Mouse (Mus musculus): ENCODE data around the gene Lpar1. TPM values are rescaled to one million over a fixed set of nuclear protein-coding genes. Genes with fewer than 3 reads are reported as not detected.
A peak's percentile ranks its signal among the peaks of the same experiment; 100 is the strongest.

Gene Lpar1
- total RNA-seq, 2 experiments from 2014 or later = 19.2 to 21.0 TPM

DNA sequence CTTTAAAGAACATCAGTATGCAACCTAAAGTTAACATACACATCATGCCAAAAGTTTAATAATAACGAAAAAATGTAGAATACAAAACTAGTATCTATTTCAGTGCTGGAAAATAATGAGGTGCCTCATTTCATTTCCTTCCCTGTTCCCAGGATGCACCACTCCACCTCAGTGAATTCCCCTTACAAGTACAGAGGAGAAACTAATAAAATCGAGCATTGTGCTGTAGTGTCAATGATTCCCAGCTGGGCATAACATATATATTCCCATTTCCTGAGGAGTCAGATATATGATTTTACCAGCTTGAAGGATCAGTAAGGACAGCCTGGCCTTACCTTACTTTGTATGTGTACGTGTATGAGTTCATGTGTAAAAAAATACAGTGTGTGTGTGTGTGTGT, 36.9 kb downstream of the Lpar1 start:
- intact Hi-C loops (cut with DNase I) = no loop called here
- no peak for DNase-seq (ENCODE audit: low spot score in 2 of 2)

GRCm38 (mm10) chr4:58516221-58516620, 37.5 kb downstream of the Lpar1 start:
- no peak for DNase-seq (ENCODE audit: low spot score in 2 of 2)
- intact Hi-C loops (cut with DNase I) = no loop called here

DNA sequence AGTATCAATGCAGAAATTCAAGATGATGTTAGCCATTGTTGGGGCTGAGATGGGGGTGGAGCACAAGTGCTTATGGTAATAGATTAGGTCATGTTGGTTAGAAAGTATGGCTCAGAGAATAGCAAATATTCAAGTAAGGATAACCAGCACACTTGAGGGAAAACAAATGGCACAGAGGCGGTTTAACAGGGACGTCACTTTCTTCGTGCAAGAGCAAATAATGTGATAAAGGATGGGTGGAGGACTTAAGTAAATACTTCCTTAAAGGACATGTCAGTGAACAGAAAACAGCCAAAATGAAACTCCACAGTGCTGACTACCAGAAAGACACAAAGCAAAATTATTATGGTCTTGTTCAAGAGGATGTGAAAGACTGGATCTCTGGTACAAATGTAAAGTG, 42.1 kb downstream of the Lpar1 start:
- no peak for DNase-seq (ENCODE audit: low spot score in 2 of 2)
- intact Hi-C loops (cut with DNase I) = no loop called here

- intact Hi-C loops (cut with DNase I) = no loop called here
- peak; percentile 5 to 14 for DNase-seq (ENCODE audit: low spot score in 2 of 2)
These were observed 44.9 kb downstream of the Lpar1 start for GRCm38 (mm10) chr4:58508833-58509232.

DNA sequence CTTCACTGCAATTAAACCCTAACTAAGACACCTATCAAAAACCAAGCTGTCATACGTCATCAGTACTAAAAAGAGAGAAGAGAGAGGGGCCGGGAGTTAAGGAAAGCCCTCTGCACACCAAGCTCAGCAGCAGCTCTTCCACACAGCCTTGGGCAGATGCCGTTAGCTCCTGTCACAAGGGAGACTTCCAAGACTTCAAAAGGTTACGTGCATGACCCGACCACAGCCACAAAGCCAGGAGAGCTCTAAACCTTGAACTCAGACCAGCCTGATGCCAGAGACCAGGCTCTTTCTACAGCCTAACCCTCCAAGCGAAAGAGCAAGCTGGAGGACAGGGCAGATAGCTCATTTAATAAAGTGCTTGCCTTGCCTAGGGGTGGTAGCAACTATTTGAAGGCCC, 46.2 kb downstream of the Lpar1 start:
- intact Hi-C loops (cut with DNase I) = no loop called here
- no peak for DNase-seq (ENCODE audit: low spot score in 2 of 2)

DNA sequence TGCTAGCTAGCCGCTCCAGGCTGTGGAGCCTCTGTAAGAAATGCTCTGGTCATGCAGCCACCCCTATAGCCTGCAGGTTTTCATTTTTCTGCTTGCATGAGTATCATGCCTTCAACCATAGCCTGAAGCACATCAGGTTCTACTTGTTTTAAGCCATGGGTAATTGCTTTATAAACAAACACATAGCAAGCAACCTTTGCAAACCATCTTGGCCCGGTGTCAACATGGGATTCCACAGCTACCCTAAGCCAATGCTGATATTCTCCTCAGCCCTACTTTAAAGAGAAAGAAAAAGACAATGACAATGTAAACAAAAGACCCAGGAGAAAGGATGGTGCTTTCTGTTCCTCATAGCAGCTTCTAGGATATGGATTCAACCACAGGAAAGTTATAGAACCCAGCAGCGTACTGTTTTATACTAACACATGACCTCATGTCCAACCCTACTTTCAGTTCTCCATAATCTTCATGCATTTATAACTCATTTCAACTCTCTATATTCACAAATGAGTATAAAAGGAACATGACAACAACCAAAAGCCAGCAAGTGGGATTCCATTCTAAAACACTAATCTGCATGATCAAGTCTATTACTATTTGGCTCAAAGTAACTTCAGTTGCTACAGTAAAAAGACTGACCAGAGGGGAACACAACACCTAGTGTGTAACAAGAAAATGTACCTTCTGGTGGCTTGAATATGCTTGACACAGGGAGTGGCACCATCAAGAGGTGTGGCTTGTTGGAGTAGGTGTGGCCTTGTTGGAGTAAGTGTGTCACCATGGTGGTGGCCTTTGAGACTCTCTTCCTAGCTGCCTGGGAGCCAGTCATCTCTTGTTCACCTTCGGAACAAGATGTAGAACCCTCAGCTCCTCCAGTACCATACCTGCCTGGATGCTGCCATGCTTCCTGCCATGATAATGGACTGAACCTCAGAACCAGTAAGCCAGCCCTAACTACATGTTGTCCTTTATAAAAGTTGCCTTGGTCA, 46.9 kb downstream of the Lpar1 start:
- no peak for DNase-seq (ENCODE audit: low spot score in 2 of 2)
- intact Hi-C loops (cut with DNase I) = no loop called here

DNA sequence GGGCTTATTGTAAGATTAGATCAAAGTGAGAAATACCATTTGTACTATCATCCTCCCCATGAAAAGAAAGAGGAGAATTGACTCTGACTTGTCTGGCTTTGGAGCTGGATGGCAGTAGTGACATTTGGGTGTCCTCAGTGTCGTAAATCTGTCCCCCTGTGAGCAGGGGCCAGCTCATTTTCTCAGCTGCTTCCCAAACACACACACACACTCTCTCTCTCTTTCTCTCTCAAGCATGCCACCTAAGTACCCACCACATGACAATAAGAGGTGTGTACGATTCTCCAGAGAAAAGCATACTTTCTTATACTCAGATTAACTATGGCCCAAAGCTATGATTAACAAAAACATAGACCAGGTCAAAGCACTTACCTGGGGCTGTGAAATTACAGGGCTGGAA, 49.4 kb downstream of the Lpar1 start:
- DNase-seq (ENCODE audit: low spot score in 2 of 2) = no peak
- intact Hi-C loops (cut with DNase I) = no loop called here

- intact Hi-C loops (cut with DNase I) = no loop called here
- DNase-seq (ENCODE audit: low spot score in 2 of 2) = no peak
These were observed 52.5 kb downstream of the Lpar1 start for GRCm38 (mm10) chr4:58501012-58501777.

GRCm38 (mm10) chr4:58499831-58500230, 53.9 kb downstream of the Lpar1 start:
- intact Hi-C loops (cut with DNase I) = no loop called here
- DNase-seq (ENCODE audit: low spot score in 2 of 2) = no peak

GRCm38 (mm10) chr4:58499241-58499640, 54.5 kb downstream of the Lpar1 start:
- peak in 1 of 2 experiments; percentile 17 for DNase-seq (ENCODE audit: low spot score in 2 of 2)
- intact Hi-C loops (cut with DNase I) = no loop called here

- intact Hi-C loops (cut with DNase I) = no loop called here
- no peak for DNase-seq (ENCODE audit: low spot score in 2 of 2)
These were observed 55.0 kb downstream of the Lpar1 start for GRCm38 (mm10) chr4:58498734-58499133.

- DNase-seq (ENCODE audit: low spot score in 2 of 2) = no peak
- intact Hi-C loops (cut with DNase I) = no loop called here
These were observed 56.4 kb downstream of the Lpar1 start for GRCm38 (mm10) chr4:58497284-58497683.

DNA sequence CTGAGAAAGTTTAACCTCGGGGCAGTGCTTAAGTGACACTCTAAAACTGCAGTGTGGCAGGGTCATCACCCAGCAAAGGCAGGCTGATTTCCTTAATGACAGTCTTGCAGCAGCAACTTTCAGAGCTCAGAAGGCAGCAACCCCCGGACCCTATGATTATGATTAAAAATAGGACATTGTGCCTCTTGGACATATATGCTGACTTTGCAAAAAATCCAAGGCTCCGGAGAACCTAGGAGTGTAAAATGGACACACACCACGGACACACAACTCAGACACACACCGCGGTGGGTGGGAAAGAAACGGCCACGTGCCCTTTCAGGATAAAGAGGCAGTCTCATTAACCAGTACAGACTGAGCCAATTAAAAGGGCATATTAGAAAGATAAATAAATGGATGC, 57.0 kb downstream of the Lpar1 start:
- DNase-seq (ENCODE audit: low spot score in 2 of 2) = no peak
- intact Hi-C loops (cut with DNase I) = no loop called here

DNA sequence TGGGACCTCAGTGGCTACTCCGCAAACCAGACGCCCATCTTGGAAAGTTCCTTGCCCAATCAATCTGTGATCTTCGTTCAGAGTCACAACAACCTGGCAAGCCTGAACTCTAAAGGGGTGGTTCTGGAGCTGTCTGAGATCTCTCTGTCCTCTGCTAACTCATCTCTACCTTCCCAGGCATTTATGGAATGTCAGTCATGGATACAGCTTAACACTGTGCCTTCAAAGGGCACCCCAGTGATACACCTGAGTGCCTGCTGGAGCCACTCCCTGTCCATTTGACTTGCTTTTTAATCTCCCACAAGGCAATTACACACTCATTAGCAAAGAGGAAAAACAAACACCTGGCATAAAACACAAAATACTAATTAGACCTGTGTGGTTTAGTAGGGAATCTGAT, 62.0 kb downstream of the Lpar1 start:
- intact Hi-C loops (cut with DNase I) = no loop called here
- DNase-seq (ENCODE audit: low spot score in 2 of 2) = no peak

DNA sequence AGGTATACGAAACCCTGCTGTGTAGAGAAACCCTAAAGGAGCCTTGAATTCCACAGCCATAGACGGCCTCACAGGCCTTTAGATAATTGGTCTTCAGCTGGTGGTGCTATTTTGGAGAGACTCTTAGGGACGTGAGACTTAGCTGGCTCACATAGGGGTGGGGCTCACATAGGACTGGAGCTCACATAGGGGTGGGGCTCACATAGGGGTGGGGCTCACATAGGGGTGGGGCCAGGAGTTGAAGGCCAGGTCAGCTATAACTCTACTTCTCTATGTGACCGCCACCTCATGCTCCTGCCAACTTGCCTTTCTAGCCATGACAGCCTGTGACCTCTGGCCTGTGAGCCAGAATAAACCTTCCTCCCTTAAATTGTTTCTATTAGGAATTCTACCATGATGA, 63.3 kb downstream of the Lpar1 start:
- intact Hi-C loops (cut with DNase I) = no loop called here
- DNase-seq (ENCODE audit: low spot score in 2 of 2) = no peak

GRCm38 (mm10) chr4:58478564-58478963, 75.1 kb downstream of the Lpar1 start:
- intact Hi-C loops (cut with DNase I) = loop anchor here (5.0 kb wide), 1 partner anchor 74 kb away; the partner anchor contains the start of gene Lpar1

DNA sequence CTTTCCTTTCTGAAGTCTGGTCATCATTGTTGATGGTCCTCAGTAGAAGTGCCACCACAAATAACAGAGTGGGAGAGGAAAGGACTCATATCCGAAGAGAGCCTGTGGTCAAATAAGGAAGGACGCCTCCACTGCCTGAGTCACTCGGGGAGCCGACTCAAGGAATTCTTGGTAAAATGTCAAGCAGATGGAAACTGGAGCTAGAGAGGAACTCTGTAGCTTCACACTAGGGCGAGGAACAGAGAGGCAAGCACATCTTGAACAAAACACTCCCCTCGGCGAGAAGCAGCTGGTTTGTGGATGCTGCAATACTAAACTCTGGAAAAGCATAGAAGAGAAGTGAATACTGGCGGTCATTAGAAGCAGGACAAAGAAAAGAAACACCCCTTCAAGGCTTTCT, 76.0 kb downstream of the Lpar1 start:
- intact Hi-C loops (cut with DNase I) = loop anchor here (2.0 to 5.0 kb wide), 2 partner anchors 75 to 77 kb away; partner anchors contain the start of gene Lpar1
- DNase-seq (ENCODE audit: low spot score in 2 of 2) = peak; percentile 44 to 95

More at GRCm38 (mm10) chr4:58478564-58478963, 75.1 kb downstream of the Lpar1 start:
- DNase-seq (ENCODE audit: low spot score in 2 of 2) = no peak

DNA sequence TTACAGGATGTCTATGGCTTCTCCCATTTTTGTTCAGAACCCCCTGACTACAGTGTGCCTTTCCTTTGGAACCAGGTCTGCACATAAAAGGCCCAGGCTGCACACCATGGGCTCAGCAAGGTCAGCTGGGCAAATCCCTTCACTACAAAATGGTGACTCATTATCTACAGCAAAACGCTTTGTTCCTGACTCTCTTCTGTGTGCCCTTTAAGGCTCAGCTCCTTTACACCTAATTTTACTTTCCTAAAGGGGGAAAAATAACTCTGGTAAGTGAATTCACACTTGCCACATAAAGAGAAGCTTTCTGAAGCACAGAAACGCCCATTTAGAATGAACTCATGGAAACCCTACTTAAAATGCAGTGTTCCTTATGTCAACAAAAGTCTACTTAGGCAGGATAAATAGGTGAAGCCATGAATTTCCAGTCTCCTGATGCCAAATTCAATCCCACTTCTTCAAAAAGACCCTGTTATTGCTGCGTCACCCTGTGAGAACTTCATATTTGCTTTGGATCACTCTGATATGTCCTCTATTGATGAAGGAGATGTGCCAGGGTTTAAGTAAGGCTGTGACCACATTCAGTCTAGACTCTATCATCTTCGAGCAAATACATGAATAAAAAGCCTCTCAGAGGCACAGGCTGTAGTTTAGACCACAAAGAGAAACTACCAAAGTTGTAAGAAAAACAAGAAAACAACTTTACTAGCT, 82.3 kb downstream of the Lpar1 start:
- DNase-seq (ENCODE audit: low spot score in 2 of 2) = no peak
- intact Hi-C loops (cut with DNase I) = no loop called here

DNA sequence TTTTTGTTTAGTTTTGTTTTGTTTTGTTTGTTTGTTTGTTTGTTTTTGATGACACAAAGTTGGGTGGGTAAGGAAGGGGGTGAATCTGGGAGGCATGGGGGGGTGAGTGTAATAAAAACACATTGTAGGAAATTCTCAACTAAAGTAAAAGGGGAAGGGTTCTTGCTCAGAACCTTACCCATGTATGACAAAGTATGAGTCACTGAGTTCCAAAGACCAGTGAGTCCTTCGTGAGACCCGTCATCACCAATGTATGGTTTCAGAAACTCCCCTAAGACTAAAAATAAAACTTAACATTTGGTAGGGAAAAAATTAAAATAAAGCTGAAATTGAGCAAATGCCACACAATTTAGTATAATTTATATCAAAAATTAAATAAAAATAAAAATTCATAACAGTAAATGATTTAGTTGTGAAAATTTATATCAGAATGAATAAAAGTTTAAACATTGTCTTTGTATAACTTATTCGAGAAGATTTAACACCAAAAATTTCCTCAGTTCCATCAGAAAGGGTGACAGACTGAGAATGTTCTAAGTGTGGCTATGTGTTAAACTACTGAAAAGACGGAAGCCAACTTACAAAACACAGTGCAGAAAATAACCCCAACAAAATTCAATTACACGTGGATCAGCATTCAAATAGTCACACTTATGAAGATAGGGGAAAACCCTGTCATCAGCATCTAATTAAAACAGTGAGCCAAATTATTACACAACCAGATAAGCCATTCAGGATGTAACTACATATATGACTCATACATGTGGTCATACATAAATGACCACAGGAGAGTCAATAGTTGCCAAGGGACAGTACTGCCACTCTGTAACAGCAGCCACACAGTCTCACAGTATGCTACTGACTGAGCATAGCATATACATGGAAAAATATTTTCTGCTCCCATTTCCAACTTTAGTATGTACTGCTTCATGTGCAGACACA, 83.8 kb downstream of the Lpar1 start:
- intact Hi-C loops (cut with DNase I) = no loop called here
- peak in 1 of 2 experiments; percentile 43 for DNase-seq (ENCODE audit: low spot score in 2 of 2)

All from left cerebral cortex, postnatal 25 days (tissue).